Comparison of ENCODE assay signal across 35 mouse cellular contexts in genomic region chr4:115325722-115326121, GRCm38 (mm10). TPM values are rescaled to one million over a fixed set of nuclear protein-coding genes. Genes with fewer than 3 reads are reported as not detected.
"Had no signal": no experiment of that assay in that cellular context is flagged by ENCODE, and none has a peak within 500 bp of the region (broad histone marks: within the 10 kb centered on the region; RNA-seq: fewer than 3 reads in every experiment).

No protein-coding gene starts in this region.

RNA-seq across cellular contexts. Expression of gene Cyp4a12a, which starts 26.9 kb away (rescaled TPM):
- total RNA-seq: left cerebral cortex, adult 2 months; left cerebral cortex, adult 8-10 months; left cerebral cortex, postnatal 10 days; left cerebral cortex, postnatal 14 days; left cerebral cortex, postnatal 25 days; left cerebral cortex, postnatal 36 days; left cerebral cortex, postnatal 4 days; megakaryocyte-erythroid progenitor cell, adult 5-6 weeks; midbrain, postnatal 0 days; monocyte, adult 5-6 weeks had no signal
- polyA plus RNA-seq: limb, embryonic 10.5 days; limb, embryonic 11.5 days; limb, embryonic 12.5 days; limb, embryonic 13.5 days; limb, embryonic 14.5 days; limb, embryonic 15.5 days; liver, embryonic 11.5 days; liver, embryonic 12.5 days; liver, embryonic 13.5 days; liver, embryonic 14.5 days; lung, embryonic 14.5 days; lung, embryonic 15.5 days; lung, embryonic 16.5 days; lung, postnatal 0 days; macrophage; midbrain, embryonic 10.5 days; midbrain, embryonic 11.5 days; midbrain, embryonic 12.5 days; midbrain, embryonic 13.5 days; midbrain, embryonic 14.5 days; midbrain, embryonic 15.5 days; midbrain, embryonic 16.5 days; midbrain, postnatal 0 days; myocyte; neural tube, embryonic 11.5 days; neural tube, embryonic 12.5 days had no signal
